Mouse (Mus musculus) ES-E14 (cell line): Measurements from ENCODE around the gene Macrod1.

Experiments used
- CHD2 ChIP-seq: IDR thresholded peaks from 2 replicates; pipeline ENCODE4 v1.6.1; 2014; ENCODE audit warnings: mild to moderate bottlenecking, low read depth, low read length, inconsistent platforms
- MAFK ChIP-seq: IDR thresholded peaks from 2 replicates; pipeline ENCODE4 v1.6.1; 2014; ENCODE audit warnings: mild to moderate bottlenecking, low read depth, low read length, inconsistent platforms; ENCODE audit not compliant: insufficient read depth
- ZC3H11A ChIP-seq: IDR thresholded peaks from 2 replicates; pipeline ENCODE4 v1.6.1; 2012; ENCODE audit warnings: low read depth, mild to moderate bottlenecking, inconsistent platforms, low read length, borderline replicate concordance

DNA sequence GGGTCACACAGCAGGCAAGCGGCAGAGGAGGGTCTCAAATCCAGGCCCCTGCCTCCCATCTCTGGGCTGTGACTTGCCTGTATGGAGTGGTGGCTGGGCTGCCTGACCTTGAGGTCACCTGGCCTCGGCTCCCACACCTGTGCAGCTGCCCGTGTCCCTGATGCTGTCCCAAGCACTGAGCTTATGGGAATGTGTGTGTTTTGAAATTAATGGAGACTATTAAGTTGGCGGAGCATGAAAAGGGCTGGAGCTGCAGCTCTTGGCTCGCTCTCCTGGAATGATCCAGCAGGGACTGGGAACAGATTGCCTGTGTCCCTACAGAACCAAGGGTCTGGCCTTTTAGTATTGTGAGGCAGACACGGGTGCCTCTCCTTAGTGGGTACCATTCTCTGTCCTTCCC is 15.6 kb downstream of the Macrod1 start:
- no peak for TF ChIP-seq ZC3H11A
- no peak for TF ChIP-seq CHD2
- no peak for TF ChIP-seq MAFK
